Mouse (Mus musculus) adrenal gland, adult (tissue): ENCODE results near the gene Krtcap2.

ENCODE experiments used
- DNase-seq, 2 experiments: peaks; one replicate each; pipeline ENCODE4 v3.0.0; 2022 to 2023; ENCODE audit warnings: low spot score in 1 of 2; ENCODE audit not compliant: inconsistent age in 2 of 2

The Krtcap2 gene

DNA sequence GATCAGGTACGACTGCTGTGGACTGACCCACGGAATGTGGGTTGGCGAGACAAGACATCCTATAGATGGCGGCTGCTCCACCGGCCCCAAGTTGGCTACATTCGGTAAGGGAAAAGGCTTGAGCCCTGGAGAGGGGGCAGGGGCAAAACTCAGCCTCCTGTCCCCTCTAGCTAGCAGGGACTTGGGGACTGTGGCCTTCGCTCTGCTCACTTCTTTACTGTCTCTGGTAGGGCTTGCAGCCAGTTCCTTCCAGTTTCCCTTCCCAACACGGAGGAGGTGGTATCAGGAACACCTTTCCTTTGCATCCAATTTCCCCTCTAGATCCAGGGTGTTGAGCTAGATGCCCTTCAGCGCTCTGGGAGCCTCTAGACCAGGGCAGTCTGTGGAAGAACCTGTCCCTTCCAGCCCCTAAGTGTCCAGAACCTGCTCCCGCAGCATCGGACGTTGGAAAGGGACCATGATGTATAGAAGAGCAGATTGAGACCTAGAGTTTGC lies 20.4 kb upstream of the Krtcap2 start:
- DNase-seq = no peak

DNA sequence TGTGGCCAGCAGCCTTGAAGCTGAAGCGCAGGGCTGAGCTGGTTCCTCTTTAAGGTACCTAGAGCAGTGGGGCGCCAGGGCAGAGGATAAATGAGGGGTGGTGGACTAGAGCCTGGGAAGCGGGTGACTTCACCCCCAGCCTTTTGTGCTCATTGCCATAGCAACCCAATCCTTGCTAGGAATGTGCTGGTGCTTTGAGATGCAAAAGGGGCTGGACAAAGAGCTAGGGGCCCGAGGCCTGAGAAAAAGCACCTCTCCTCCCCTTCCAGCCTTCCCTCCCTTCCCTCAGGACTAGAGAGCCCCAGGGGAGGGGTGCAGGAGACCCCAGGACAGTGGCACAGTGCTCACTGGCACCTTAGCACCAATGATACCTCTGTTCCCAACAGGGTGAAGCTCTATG lies 19.8 kb upstream of the Krtcap2 start:
- DNase-seq = no peak

DNA sequence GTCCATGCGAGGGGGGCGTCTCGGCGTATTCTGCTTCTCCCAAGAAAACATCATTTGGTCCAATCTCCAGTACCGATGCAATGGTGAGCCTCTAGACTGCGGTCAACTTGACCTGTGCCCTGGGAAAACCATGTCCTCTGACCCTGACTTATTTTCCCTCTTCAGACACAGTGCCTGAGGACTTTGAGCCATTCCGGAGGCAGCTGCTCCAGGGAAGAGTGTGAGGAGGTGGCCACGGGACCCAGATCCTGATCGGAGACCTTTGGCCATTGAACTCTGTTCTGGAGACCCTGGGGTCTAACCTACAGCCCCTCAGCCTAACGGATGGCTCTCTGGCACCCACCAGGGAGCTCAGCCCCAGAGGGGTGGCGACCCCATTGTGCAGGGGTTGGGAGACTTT lies 19.4 kb upstream of the Krtcap2 start:
- DNase-seq = no peak

DNA sequence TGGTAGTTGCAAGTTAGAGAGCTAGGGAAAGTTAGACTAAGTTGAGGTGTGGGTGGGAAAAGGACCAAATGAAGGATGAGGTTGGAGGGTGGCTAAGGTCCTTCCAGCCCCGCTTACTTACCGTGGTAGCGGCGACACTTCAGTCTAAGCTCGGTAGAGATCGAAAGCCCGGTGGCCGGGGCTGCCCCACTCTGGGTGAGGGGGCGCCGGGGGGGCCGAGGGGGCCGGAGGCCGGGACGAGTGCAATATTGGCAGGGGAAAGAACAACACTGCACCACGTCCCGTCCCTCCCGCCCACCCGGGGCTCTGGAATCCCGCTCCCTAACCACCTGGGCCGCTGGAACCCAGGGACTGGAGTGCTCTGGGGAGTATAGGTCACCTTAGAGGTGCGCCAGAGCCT lies 18.9 kb upstream of the Krtcap2 start, which contains the start of gene Mtx1:
Gene Mtx1 (minus strand): TSS at position 189 of the 400 bp plus-strand sequence.
- peak in 1 of 2 experiments; percentile 40 for DNase-seq

DNA sequence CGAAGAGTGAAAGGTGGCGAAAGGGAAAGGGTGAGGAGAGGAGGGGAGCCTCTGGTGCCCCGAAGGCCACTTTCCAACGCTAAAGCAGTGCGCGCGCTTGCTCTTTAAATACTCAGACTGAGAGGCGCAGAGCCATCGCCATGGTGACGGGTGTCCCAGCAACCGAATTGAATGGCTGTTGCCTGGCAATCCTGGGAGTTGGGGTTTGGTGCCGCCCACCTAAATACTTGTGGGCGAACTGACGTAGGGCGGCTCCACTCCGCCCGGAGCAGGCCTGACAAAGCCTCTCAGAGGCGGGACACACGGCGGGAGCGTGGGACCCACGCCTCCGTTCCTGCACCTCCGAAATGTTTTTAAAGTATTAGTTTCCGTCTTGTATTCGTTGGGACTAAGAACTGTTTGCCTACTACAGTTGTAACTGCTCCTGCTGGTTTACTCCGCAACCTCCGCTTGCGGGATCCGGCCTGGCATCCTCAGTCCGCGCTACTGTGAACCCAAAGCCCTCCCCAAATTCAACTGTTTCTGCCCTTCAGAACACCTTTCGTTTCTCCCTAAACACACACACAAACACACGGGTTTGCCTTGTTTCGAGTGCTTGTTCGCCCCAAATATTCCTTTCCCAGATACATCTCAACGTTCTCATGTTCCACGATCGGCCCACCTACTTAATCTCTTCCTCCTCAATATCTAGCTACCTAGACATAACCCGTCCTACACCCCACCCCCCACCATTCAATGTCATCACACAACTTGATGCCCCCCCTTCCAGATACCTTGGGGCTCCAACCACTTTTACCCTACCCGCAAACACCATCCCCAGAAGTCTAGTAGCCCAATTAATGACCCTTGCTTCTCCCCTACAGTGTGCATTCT lies 18.2 kb upstream of the Krtcap2 start:
- DNase-seq = peak; percentile 90 to 92

DNA sequence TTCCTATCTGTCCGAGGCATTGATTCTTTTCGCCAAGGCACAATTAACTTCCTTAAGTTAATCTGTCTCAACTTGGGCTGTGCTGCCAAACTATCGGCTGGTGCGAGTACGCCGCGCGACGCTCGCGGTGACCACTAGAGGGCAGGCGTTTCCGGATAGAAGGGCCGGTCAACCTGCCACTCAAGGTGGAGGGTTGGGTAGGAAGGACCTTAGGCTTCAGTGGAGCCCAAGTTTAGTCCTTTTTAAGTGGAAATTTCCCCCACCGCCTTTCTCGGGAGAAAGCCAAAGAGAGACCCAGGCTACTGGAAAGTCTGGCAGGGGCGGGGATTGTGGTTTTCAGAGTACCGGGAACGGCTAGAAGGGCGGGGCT lies 17.6 kb upstream of the Krtcap2 start:
- peak; percentile 87 to 96 for DNase-seq

DNA sequence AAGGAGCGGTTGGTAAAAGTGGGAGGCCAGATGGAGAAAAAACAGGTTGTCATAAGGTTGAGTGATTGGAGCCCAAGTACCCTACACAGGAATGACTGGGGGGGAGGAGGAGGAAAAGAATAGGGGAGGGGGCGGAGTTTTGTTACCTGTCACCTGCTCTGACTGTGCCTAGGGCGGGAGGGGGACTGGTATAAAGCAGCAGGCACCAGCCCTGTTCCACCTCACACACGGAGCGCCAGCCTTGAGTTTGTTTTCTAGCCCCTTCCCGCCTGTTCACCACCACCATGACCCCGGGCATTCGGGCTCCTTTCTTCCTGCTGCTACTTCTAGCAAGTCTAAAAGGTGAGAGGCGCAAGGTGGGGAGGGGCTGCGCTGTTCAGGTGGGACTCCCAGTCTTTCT lies 16.9 kb upstream of the Krtcap2 start, which contains the start of gene Muc1:
Gene Muc1 (plus strand): TSS at position 222 of the 400 bp plus-strand sequence.
- DNase-seq = no peak

DNA sequence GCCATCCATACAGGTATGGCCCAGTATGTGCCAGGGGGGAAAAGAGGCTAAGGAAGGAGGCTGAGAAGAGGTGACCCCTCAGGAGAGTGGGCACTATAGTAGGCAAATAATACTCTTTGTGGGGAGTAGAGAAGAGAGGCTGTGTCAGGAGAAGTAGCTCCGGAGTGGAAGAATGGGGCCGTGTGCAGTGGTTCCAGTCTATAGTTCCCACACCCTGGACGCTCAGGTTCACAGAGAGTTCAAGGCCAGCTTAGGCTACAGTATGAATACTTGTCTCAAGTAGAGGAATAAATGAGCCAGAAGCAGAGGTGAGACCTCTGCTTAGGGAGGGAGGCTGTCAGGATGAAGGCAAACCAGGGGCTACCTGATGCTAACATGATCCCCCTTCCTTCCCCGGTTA lies 16.5 kb upstream of the Krtcap2 start:
- DNase-seq = no peak

DNA sequence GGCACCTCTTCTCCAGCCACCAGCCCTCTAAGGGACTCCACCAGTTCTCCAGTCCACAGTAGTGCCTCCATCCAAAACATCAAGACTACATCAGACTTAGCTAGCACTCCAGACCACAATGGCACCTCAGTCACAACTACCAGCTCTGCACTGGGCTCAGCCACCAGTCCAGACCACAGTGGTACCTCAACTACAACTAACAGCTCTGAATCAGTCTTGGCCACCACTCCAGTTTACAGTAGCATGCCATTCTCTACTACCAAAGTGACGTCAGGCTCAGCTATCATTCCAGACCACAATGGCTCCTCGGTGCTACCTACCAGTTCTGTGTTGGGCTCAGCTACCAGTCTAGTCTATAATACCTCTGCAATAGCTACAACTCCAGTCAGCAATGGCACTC lies 15.2 kb upstream of the Krtcap2 start:
- DNase-seq = no peak

DNA sequence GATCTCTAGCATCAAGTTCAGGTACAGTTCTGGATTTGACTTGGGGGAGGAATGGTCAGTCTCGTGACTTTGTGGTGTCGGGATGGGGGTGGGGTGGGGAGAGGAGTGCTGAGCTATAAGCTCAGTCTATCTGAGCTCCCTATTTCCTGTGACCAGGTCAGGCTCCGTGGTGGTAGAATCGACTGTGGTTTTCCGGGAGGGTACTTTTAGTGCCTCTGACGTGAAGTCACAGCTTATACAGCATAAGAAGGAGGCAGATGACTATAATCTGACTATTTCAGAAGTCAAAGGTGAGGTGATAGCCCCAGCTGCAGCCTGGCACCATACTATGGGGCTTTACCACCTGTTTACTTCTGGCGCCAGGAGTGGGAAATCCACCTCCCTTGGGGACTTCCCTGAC lies 14.4 kb upstream of the Krtcap2 start:
- no peak for DNase-seq

DNA sequence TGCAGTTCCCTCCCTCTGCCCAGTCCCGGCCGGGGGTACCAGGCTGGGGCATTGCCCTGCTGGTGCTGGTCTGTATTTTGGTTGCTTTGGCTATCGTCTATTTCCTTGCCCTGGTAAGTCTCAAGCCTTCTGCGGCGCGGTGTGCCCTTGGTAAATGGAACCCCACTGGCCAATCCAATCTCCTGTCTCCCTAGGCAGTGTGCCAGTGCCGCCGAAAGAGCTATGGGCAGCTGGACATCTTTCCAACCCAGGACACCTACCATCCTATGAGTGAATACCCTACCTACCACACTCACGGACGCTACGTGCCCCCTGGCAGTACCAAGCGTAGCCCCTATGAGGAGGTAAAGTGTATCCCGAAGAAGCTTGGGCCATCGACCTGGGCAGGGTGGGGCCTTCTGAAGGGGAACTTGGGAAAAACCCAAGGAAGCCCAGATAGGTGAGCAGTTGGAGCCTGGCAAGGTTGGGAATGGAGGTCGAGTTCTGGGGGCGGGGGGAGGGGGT lies 13.9 kb upstream of the Krtcap2 start:
- DNase-seq = no peak

DNA sequence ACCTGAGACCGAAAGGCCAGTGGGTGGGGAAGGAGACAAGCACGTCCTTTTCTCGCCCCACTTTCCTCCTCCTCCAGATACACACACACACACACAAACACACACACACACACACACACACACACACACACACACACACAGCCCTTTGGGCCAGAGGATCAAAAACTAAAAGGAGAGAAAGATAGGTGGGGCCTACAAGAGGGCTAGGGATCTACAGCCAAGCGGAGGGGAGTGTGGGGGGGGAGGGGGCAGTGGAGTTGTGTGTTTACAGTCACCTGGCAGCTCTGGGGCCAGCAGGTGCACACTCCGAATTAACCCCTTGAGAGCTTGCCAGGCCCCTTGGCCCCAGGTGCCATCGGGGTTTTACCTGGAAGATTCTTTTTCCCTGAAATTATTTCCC lies 13.2 kb upstream of the Krtcap2 start:
- DNase-seq = no peak

DNA sequence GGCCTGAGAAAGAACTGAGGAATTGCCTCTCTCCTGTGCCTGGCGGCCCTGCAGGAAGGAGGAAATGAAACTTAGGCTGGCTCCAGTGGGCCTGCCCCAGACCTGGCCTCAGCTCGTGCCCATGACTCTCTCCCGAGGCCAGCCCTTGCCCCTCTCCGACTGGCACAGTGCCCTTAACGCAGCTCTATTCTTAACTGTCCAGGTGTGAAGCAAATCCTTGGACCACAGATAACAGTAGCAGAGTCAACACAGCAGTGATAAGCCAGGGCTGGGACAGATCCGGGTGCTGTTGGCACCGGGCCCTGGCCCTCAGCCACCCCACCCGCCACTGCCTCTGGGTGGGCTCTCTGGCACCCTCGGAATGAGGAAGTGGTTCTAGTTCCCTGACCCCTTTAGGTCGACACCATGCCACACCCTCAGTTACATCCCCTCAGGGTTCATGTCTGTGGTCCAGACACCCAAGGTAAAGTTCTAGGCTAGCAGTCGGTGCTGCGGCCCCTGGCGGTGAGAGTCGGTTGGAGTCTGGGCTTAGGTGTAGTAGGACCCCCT lies 12.1 kb upstream of the Krtcap2 start:
- no peak for DNase-seq

DNA sequence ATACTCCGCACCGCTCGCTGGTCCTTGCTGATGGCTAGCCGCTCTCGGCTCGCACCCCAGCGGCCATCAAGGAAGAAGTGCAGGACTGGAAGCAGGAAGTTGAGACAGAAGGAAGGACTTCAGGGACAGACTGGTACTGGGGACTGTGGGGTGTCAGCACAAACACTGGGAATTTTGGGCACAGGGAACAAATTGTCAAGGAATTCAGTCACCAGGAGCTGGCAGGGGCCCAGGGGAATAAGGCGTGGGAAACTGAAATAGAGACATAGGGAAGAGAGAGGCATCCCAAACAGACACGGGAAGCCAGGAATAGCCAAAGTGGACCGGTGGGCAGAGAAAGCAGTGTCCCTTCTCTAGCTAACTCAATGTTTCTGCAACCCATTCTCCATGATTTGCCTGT lies 9.2 kb upstream of the Krtcap2 start:
- no peak for DNase-seq

DNA sequence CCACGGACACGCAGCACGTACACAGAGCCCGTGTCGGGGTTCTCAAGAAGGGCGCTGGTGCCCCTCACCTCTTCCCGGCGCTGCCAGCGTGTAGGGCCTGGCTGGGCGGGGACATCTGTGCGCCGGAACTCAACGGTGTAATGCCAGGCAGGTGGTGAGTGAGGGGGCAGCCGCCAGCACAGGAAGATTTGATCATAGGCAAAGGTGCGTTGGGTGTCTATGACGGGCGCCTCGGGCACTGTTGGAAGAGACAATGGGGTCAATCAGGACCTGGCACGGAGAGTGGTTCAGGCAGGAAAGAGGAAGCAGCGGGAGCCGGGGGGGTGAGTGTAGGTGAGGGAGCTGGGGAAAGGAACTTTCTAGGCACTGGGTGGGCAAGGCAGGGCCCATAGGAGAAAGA lies 8.1 kb upstream of the Krtcap2 start:
- peak in 1 of 2 experiments; percentile 6 for DNase-seq

DNA sequence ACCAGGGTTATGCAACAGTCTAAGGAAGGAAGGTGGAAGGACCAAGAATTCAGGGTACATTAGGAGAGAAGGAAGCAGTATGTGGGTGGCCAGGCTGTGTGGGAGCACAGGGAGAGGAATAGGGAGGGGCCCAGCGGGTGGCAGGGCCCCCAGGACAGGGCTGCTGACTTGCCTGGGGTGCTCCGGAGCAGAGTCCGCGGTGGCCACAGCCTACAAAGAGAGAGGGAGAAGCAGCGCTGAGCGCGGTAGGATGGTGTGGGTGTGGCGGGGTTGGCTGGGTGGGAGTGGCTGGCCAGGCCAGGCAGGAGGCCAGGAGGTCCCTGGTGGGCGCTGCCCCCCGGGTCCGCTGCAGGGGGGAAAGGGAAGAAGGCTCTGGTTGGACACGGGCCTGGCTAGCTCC lies 7.3 kb upstream of the Krtcap2 start:
- DNase-seq = peak in 1 of 2 experiments; percentile 6

DNA sequence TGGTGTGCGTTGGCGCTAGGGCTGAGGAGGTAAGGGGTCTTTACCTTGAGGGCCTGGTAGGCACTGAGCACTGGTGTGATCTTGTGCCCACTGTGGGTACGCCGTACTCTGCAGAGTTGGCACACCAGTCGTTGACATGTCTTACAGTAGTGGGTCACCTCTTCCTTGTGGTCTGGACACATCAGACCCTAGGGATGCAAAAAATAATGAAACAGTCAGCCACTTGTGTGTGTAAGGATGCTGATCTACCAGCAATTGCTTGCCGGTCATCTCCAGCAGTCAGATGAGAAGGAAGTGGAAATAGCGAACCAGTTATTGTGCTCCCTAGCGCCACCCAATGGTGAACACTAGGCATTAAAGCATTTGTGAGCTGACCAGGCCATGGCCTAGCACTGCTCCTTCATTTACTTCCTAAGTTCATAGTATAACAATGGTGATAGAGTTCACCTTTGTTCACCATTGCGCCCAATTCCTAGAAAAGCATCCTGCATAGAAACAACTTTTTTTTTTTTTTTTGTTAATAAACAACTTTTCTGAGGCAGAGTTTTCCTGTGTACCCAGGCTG lies 3.4 kb upstream of the Krtcap2 start:
- peak; percentile 53 to 80 for DNase-seq

DNA sequence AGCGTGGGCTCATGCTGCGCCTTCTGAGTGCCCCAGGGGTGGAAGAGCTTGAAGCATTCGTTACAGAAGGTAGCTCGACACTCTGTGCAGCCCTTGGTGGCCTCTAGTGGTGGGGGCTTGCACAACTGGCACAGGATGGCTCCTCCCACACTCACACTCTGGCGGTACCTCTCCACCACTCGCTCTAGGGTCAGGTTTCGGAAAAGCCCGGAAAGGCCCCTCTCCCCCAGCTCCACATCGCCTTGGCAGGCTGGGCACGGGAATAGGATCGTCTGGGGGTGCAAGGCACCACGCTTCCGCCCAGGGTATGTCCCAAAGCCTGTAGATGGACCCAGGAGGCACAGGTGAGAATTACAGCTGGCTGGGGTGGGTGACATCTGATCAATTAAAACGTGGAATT lies 2.2 kb upstream of the Krtcap2 start:
- peak; percentile 28 to 54 for DNase-seq

DNA sequence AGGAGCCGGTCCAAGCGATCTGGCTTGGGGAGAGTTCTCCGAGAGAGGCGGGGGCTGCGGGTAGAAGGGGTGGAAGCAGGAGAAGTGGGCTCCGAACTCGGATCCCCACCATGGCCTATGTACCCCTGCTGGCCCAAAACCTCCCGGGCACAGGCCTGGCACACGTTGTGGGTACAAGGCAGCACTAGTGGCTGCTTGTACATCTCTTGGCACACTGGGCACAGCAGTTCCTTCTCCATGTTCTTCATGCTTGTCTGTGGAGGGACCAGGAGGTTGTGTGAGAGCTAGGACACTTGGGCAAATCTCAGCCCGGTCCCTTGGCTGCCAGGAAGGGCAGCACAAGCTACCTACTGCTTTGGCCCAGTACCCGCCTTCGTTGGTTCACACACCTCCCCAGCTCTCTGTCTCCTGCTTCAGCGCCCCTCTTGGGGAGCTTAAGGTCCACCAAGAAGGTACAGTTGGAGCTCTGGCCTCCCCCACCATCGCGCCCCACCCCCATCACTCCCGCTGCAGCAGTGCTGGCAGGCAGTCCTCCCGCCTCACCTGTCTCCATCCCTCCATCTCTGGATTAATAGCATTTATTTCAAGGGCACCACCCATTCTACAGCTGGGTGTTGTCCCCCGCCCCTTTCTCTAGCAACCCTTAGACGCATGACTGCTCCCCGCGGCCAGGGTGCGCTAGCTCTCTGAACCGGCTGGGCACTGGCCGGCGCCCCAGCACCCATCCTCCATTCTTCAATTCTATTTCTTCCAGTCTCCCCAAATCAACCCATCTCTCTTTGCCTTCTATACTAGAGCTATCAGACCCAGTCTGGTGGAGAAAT lies 1.4 kb upstream of the Krtcap2 start:
- DNase-seq = peak in 1 of 2 experiments; percentile 26

DNA sequence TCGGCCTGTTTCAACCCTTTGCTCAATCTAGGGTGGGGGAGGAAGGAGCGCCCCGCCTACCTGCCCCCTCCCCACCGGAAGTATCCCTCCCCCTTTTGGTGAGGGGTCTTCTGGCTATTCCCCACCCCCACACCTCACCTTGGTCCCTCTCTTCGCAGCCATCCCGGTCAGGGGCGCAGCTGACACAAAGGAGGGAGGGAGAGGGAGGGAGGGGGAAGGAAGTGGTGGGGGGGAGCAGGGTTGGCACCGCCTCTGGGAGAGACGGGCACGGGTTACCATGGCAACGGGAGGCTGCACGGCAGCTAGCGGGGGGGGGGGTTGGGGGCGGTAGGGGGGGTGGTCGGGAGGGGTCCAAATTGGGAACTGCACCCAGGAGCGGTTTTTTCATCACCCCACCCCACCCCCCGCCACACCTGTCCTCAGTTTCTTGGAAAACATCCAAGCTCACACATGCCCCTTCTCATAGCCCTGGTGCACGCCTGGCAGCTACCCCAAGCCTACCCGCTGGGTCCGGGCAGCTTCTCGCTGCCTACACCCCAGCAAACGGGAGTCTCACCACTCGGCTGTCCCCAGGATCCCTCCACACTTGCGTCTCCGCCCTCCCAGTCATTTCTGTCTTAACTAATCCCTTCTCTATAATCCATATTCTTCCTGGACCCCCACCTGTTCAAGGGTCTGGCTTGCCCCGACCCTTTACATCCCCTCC lies 631 bp upstream of the Krtcap2 start:
- DNase-seq = peak; percentile 32 to 56
